Mouse (Mus musculus) retina, postnatal 7 days (tissue): Measurements from ENCODE around the gene Irs2.

Experiments
- DNase-seq: peaks from one replicate; pipeline ENCODE4 v3.0.0-alpha.2; 2012; ENCODE audit warnings: low read depth, low spot score

The Irs2 gene

GRCm38 (mm10) chr8:11009431-11010071 lies 1.3 kb upstream of the Irs2 start:
- no peak for DNase-seq

GRCm38 (mm10) chr8:11008842-11009420 lies 673 bp upstream of the Irs2 start:
- peak; percentile 94 for DNase-seq

DNA sequence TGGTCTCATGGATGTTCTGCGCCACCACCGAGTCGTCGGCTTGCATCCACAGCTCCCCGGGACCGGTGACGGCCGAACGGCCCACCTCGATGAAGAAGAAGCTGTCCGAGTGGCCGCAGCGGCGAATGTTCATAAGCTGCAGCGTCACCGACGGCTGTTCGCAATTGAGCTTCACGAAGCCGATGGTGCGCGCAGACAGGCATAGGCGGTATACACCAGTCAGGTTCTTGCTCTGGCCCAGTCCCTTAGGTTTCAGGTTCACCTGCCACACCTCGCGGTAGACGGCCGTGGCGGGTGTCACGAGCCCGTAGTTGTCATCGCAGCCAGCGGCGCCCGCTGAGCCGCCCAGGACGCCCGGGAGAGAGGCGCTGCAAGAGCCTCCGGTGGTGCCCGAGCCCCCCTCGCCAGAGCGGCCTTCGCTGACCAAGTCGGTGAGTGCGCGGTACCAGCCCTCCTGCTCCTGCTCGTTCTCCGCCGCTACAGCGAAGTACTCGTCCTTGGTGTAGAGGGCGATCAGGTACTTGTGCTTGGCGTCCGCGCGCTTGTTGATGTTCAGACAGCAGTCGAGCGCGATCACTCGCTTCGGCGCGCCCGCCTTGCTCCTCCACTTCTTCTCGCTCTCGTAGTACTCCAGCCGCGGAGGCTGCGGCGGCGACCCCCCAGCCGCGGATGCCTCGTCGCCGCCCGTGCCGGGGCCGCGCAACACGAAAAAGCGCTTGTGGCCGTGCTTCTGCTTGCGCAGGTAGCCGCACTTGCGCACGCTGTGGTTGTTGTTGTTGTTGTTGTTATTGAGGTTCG lies 478 bp downstream of the Irs2 start:
- peak; percentile 21 for DNase-seq

GRCm38 (mm10) chr8:11007001-11007580 lies 1.2 kb downstream of the Irs2 start:
- DNase-seq = peak; percentile 80

DNA sequence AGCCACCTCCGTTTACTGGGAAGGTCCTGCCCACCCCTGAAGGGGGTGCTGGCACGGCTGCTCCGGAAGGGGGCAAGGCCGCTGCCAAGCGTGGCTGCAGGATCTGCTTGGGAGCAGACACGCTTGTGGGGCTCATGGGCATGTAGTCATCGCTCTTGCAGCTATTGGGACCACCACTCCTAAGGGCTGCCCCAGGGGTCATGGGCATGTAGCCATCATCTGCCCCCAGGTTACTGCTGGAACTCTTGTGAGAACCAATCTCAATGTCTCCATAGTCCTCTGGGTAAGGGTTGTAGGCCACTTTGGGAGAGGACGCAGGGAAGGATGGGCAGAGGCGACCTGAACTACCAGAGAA lies 2.0 kb downstream of the Irs2 start:
- DNase-seq = no peak

GRCm38 (mm10) chr8:11005460-11006275 lies 2.6 kb downstream of the Irs2 start:
- no peak for DNase-seq

DNA sequence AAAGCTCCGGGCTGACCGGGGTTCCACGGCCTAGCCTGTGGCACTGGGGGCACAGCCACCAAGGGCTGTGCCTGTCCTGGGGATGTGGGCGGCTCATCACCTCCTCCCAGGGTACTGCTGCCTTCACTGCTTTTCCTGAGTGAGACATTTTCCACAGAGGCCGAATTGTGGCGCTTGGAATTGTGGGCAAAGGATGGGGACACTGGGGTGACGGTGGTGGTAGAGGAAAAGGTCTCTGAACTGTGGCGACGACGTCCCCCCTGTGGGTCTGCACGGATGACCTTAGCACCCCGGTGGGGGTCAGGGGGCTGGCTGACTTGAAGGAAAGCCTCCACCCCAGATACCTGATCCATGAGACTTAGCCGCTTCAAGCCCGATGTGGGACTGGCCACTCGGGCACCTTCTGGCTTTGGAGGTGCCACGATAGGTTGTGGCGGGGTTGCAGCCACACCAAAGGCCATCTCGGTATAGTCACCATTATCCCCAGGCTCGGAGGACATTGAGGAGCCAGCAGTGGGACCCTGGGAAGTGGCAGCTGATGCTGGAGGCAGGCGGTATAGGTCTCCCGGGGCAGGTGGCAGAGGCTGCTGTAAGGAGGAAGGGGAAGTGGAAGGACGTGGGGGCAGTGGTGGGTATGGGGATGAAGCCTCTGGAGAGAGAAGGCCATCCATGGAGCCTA lies 3.3 kb downstream of the Irs2 start:
- no peak for DNase-seq

GRCm38 (mm10) chr8:11003917-11004470 lies 4.3 kb downstream of the Irs2 start:
- DNase-seq = no peak

DNA sequence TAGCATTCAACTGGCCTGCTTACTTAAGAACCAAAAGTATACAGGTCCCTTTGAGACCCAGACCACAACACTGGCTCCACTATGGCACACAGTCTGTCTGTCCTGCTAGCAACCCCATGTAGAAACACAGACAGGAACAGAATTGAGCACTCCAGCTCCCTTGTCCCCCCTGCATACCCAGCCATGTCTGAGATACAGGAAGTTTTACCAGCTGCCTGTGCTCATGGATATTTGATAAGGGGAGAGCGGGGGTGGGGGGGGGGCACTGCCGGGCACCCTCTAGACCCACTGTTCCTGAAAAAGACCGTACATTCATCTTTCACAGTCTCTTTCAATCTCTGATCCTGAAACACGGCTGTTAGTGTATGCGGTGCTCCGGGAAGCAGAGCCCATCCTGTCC lies 5.0 kb downstream of the Irs2 start:
- no peak for DNase-seq

GRCm38 (mm10) chr8:11002816-11003215 lies 5.4 kb downstream of the Irs2 start:
- no peak for DNase-seq

- no peak for DNase-seq
These were observed 7.2 kb downstream of the Irs2 start for GRCm38 (mm10) chr8:11001062-11001549.

DNA sequence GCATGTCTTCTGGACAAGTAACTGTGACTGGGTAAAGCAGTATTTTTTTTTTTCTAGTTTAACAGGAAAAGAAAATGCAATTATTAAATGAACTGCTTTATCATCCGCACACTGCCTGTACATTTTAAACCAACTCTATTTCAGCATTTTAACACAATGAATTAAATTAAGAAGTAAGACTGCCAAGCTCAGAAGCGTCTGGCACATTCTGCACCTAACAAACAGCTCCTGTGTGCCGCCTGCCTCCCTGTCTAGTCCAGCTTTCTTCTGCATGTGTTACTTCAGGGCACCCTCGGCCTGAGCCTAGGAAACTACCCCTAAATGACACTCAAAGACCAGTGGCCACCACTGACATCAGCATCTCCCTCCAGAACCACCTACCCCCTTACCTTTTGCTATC lies 8.7 kb downstream of the Irs2 start:
- no peak for DNase-seq

- no peak for DNase-seq
These were observed 12.0 kb downstream of the Irs2 start for GRCm38 (mm10) chr8:10996247-10996646.

DNA sequence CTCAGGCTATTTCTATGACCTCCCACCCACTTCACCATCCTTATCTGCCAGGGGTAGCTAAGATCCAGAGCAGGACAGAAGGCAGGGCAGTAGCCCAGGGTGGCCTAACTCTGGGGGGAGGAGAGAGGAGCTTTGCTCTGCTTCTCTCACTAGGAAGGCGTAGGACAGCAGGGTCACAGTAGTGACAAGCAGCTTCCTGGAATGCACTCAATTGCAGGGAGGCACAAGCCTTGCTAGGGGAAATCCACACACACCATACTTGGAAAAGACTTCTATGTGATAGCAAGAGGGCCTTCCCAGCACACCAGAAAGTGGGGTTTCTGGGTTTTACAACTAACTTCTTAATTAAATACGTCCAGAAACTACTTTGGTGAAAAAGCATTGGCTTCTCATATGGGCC lies 12.5 kb downstream of the Irs2 start:
- DNase-seq = no peak

DNA sequence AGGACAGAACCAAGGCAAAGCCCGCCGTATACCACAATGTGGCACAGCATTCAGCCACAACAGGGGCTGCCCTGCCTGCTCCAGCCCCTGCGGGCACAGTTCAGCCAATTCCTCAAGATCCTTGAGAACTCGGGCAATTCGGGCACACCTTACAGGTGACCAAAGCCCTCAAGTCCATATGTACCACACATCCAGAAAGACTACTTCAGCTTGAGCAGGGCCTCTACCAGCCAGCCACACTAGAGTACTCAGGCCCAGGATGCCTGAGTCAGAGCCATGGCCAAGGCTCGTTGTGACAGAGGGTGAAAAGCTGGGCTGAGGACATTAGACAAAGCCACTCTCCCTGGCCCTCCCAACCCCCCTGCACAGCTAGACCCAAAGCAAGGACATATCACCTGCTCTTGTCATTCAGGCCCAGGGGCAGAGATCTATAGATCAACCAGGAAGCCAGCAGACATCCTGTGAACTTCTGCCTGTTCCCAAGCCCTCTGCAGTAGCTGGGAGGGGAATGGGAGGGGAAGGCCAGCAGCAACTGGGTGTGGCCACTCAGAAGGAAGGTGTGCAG lies 13.8 kb downstream of the Irs2 start:
- no peak for DNase-seq

DNA sequence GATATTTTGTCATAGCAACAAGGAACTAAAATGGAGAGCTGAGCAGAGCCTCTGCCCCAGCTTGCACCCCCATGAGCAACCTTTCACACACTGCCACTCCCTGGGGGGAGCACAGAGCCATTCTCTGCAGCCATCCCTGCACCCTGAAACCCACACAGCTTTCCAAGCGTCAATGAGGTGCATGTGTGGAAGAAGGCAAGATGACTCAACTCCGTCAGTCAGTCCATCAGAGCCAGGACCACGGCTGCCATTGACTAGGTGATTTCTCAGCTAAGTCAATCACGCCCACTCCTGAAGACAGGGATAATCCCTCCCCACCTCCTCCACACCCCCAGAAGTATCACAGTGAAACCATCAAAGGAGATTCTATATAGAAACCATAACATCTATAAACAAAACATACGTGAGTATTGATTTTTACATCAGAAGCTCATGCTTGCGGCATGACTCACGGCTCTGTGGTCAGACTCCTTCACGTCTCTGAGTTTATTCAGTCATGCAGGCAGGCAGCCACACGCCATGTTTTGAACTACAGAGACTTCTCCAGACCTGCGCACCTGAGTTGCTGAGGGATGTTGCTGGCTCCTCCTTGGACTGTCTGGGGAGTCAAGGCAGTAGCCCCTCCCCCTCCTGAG lies 14.6 kb downstream of the Irs2 start:
- no peak for DNase-seq

DNA sequence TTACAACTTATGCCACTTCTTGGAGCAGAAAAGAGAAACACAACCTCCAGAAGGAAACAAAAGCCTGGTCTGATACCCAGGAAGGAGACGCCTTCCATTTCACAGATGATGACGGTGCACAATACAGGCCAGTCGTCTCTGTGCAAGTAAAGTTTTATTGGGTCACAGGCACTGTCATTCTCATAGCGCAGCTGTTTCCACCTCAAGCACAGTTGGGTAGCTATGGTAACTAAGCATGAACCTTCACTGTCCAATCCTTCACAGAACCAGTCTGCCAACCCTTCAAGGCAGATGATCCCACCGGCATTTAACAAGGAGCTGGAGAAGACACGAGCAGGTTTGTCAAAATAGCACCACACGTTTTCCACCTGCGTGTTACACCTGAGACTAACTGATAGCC lies 16.2 kb downstream of the Irs2 start:
- no peak for DNase-seq

DNA sequence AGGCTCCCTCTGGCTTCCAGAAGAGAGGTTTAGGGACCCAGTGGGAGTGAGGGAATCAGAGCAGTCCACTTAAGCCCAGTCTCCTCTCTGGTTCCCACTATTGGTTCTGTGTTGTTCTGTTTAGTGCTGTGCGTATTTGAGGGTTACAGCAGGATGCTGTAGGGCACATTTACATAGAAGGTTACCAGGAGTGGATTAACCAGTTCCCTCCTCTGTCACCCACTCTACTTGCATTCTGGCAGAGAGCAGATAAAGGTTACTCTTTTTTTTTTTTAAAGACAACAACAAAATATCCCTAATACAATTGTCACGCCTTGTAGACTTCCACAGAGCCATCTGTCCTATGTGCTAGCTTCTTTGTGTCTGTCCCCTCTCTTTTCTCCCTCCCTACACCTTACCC lies 16.9 kb downstream of the Irs2 start:
- no peak for DNase-seq

- DNase-seq = no peak
These were observed 17.7 kb downstream of the Irs2 start for GRCm38 (mm10) chr8:10990421-10991110.
